Mouse (Mus musculus) CH12.LX (cell line): ENCODE measurements around the gene Ush2a. TPM values are rescaled to one million over a fixed set of nuclear protein-coding genes. Genes with fewer than 3 reads are reported as not detected.

ENCODE experiments used
- DNase-seq: peaks from one replicate; pipeline ENCODE4 v3.0.0-alpha.2; 2013; ENCODE audit errors: extremely low read depth
- H3K27ac ChIP-seq: 2 replicates; pipeline ENCODE4 v1.5.1; 2012; ENCODE audit warnings: low read depth, mild to moderate bottlenecking, control low read depth, moderate library complexity; ENCODE audit not compliant: insufficient read depth
- H3K27me3 ChIP-seq: replicated peaks from 2 replicates; pipeline ENCODE3; 2012; ENCODE audit warnings: inconsistent platforms
- H3K36me3 ChIP-seq, 2 experiments: replicated peaks in 1 of 2; 2 replicates each; pipeline versions ENCODE3 to v1.6.1; 2012; ENCODE audit warnings: inconsistent platforms in 1 of 2, low read length in 1 of 2, mild to moderate bottlenecking in 1 of 2, mixed read lengths in 1 of 2, moderate library complexity in 1 of 2; ENCODE audit not compliant: control insufficient read depth in 1 of 2, insufficient read depth in 1 of 2
- H3K4me1 ChIP-seq, 2 experiments: 2 replicates each; pipeline ENCODE4 v1.6.1; 2012; ENCODE audit warnings: inconsistent platforms in 1 of 2, moderate library complexity in 1 of 2; ENCODE audit not compliant: insufficient read depth in 2 of 2, control insufficient read depth in 1 of 2
- H3K4me2 ChIP-seq: 2 replicates; pipeline ENCODE4 v1.6.1; 2012; ENCODE audit warnings: low read depth, mild to moderate bottlenecking, control low read depth; ENCODE audit not compliant: poor library complexity, insufficient read depth, severe bottlenecking
- H3K4me3 ChIP-seq, 3 experiments: fragments of 150-350 bp in 1 of 3; sonication (generic) in 1 of 3; replicated peaks in 1 of 3; 2 replicates each; pipeline versions ENCODE3 to v1.5.1; 2011 to 2012; ENCODE audit warnings: low read depth in 2 of 3, low read length in 2 of 3, mild to moderate bottlenecking in 2 of 3, moderate library complexity in 2 of 3, control low read depth in 1 of 3, improper control_type of control experiment in 1 of 3, inconsistent platforms in 1 of 3, mixed read lengths in 1 of 3; ENCODE audit not compliant: poor library complexity in 1 of 3
- H3K79me2 ChIP-seq: replicated peaks from 2 replicates; pipeline ENCODE4 v1.6.1; 2012; ENCODE audit warnings: mild to moderate bottlenecking, moderate library complexity; ENCODE audit not compliant: control insufficient read depth, poor library complexity, insufficient read depth, severe bottlenecking; ENCODE audit errors: extremely low read depth
- H3K9ac ChIP-seq: 2 replicates; pipeline ENCODE4 v1.6.1; 2012; ENCODE audit warnings: low read depth, mild to moderate bottlenecking, control low read depth, moderate library complexity; ENCODE audit not compliant: insufficient read depth
- H3K9me3 ChIP-seq: replicated peaks from 2 replicates; pipeline ENCODE3; 2012; ENCODE audit warnings: low read length, inconsistent platforms, mixed read lengths
- CHD1 ChIP-seq: IDR thresholded peaks from 2 replicates; pipeline ENCODE4 v1.6.1; 2012; ENCODE audit warnings: low read depth, low read length, improper control_type of control experiment, inconsistent platforms
- CHD2 ChIP-seq: IDR thresholded peaks from 2 replicates; pipeline ENCODE4 v1.6.1; 2011; ENCODE audit warnings: low read length, improper control_type of control experiment
- ELF1 ChIP-seq: IDR thresholded peaks from 2 replicates; pipeline ENCODE4 v1.6.1; 2014; ENCODE audit warnings: low read depth, mild to moderate bottlenecking, inconsistent platforms, low read length, improper control_type of control experiment
- EP300 ChIP-seq: IDR thresholded peaks from 2 replicates; pipeline ENCODE4 v1.6.1; 2011; ENCODE audit warnings: low read length, improper control_type of control experiment
- GABPA ChIP-seq: IDR thresholded peaks from 2 replicates; pipeline ENCODE4 v1.6.1; 2012; ENCODE audit warnings: low read depth, low read length, improper control_type of control experiment, inconsistent platforms; ENCODE audit not compliant: insufficient replicate concordance
- HCFC1 ChIP-seq: IDR thresholded peaks from 2 replicates; pipeline ENCODE4 v1.6.1; 2012; ENCODE audit warnings: low read depth, mild to moderate bottlenecking, inconsistent platforms, low read length, improper control_type of control experiment
- JUND ChIP-seq: conservative IDR thresholded peaks from 2 replicates; pipeline ENCODE4 v1.6.1; 2011; ENCODE audit warnings: low read depth, low read length, improper control_type of control experiment
- MAFK ChIP-seq: IDR thresholded peaks from 2 replicates; pipeline ENCODE4 v1.6.1; 2011; ENCODE audit warnings: low read length, improper control_type of control experiment; ENCODE audit not compliant: insufficient replicate concordance
- MAX ChIP-seq: IDR thresholded peaks from 2 replicates; pipeline ENCODE4 v1.6.1; 2011; ENCODE audit warnings: low read length, improper control_type of control experiment
- MEF2A ChIP-seq: IDR thresholded peaks from 2 replicates; pipeline ENCODE4 v1.6.1; 2014; ENCODE audit warnings: low read depth, mild to moderate bottlenecking, inconsistent platforms, low read length, improper control_type of control experiment, borderline replicate concordance
- MYC ChIP-seq: IDR thresholded peaks from 2 replicates; pipeline ENCODE4 v1.6.1; 2011; ENCODE audit warnings: low read depth, mild to moderate bottlenecking, improper control_type of control experiment, low read length
- PAX5 ChIP-seq: IDR thresholded peaks from 2 replicates; pipeline ENCODE4 v1.6.1; 2012; ENCODE audit warnings: low read length, inconsistent platforms, mixed read lengths
- POLR2A ChIP-seq: IDR thresholded peaks from 2 replicates; pipeline ENCODE4 v1.6.1; 2011; ENCODE audit warnings: low read depth, mild to moderate bottlenecking, improper control_type of control experiment, low read length
- RCOR1 ChIP-seq: conservative IDR thresholded peaks from 2 replicates; pipeline ENCODE4 v1.6.1; 2012; ENCODE audit warnings: low read depth, mild to moderate bottlenecking, inconsistent platforms, low read length, improper control_type of control experiment
- UBTF ChIP-seq: IDR thresholded peaks from 2 replicates; pipeline ENCODE4 v1.6.1; 2012; ENCODE audit warnings: low read depth, mild to moderate bottlenecking, inconsistent platforms, low read length, improper control_type of control experiment, moderate library complexity
- USF2 ChIP-seq: conservative IDR thresholded peaks from 2 replicates; pipeline ENCODE4 v1.6.1; 2011; ENCODE audit warnings: low read depth, low read length, improper control_type of control experiment
- dilution Hi-C: fragments of 300-500 bp; cut with MboI; formaldehyde crosslinking; loops from 2 replicates; pipeline ENCODE4 v1.14.3; 2020; ENCODE audit warnings: low sequenced_read_pairs; ENCODE audit not compliant: extremely low pct_unique_long_range_greater_than_20kb, extremely low pct_ligation_motif_present
- in situ Hi-C: fragments of 300-500 bp; cut with MboI; formaldehyde crosslinking; loops from 3 replicates; pipeline ENCODE4 v1.14.3; 2019; ENCODE audit warnings: low sequenced_read_pairs, low pct_ligation_motif_present, low pct_unique_long_range_greater_than_20kb, mixed read lengths
- polyA plus RNA-seq: library from polyadenylated mRNA; unstranded; fragments of >175 nt; gene quantifications from 2 replicates; pipeline ENCODE4 v1.2.1, GENCODE M21; 2012; ENCODE audit warnings: low read depth; ENCODE audit not compliant: insufficient read length
- total RNA-seq, 2 experiments: library from RNA; depleted of rRNA; stranded (reverse); fragments of 300-350 nt in 1 of 2; fragments of >200 nt in 1 of 2; gene quantifications; 2 replicates each; pipeline ENCODE4 v1.2.3; 2012 to 2014

The Ush2a gene
- total and polyA plus RNA-seq, 3 experiments = not detected

- Histone ChIP-seq H3K4me1 (no peaks in the 10 kb centered on the region), H3K27me3 (no peaks in the 10 kb centered on the region), H3K36me3 (no peaks in the 10 kb centered on the region), H3K79me2 (no peaks in the 10 kb centered on the region), H3K9me3 (peaks cover 69% of the 10 kb centered on the region), H3K4me3 (no peak overlapping the region), H3K9ac (no peak overlapping the region), H3K27ac (no peak overlapping the region), H3K4me2 (no peak overlapping the region)
- in situ Hi-C loops (no loop called here), dilution Hi-C loops (no loop called here)
- no peak for DNase-seq
- no peak for TF ChIP-seq MEF2A
- no peak for TF ChIP-seq USF2
- TF ChIP-seq JUND = no peak
- no peak for TF ChIP-seq PAX5
- TF ChIP-seq HCFC1 = no peak
- TF ChIP-seq EP300 = no peak
- TF ChIP-seq UBTF = no peak
- TF ChIP-seq CHD1 = no peak
- no peak for TF ChIP-seq MAFK
- TF ChIP-seq CHD2 = no peak
- no peak for TF ChIP-seq POLR2A
These were observed 306.6 kb downstream of the Ush2a start for GRCm38 (mm10) chr1:188568295-188568961.

- no peaks in the 10 kb centered on the region for H3K79me2 ChIP-seq
- no peaks in the 10 kb centered on the region for H3K36me3 ChIP-seq
- no peak overlapping the region for H3K27ac ChIP-seq
- no peak overlapping the region for H3K9ac ChIP-seq
- in situ Hi-C loops = no loop called here
- no peaks in the 10 kb centered on the region for H3K4me1 ChIP-seq
- H3K27me3 ChIP-seq = no peaks in the 10 kb centered on the region
- dilution Hi-C loops = no loop called here
- TF ChIP-seq ELF1 = no peak
- no peak for TF ChIP-seq UBTF
- no peak for TF ChIP-seq MAX
- TF ChIP-seq GABPA = no peak
- TF ChIP-seq, all 38 proteins: peak for 0
- no peak for DNase-seq
- H3K9me3 ChIP-seq = peaks cover 72% of the 10 kb centered on the region
- H3K4me3 ChIP-seq = no peak overlapping the region
- no peak overlapping the region for H3K4me2 ChIP-seq
These were observed 314.5 kb downstream of the Ush2a start for GRCm38 (mm10) chr1:188576246-188576747.

GRCm38 (mm10) chr1:188577376-188577775 lies 315.6 kb downstream of the Ush2a start:
- H3K4me3 ChIP-seq = no peak overlapping the region
- no peak overlapping the region for H3K4me2 ChIP-seq
- no peaks in the 10 kb centered on the region for H3K79me2 ChIP-seq
- no peaks in the 10 kb centered on the region for H3K36me3 ChIP-seq
- no peak for DNase-seq
- dilution Hi-C loops = no loop called here
- in situ Hi-C loops = no loop called here
- no peak overlapping the region for H3K27ac ChIP-seq
- H3K9me3 ChIP-seq = peaks cover 76% of the 10 kb centered on the region
- no peak for TF ChIP-seq MEF2A
- TF ChIP-seq HCFC1 = no peak
- TF ChIP-seq EP300 = no peak
- no peak for TF ChIP-seq RCOR1
- TF ChIP-seq MYC = no peak
- no peak for TF ChIP-seq CHD2
- TF ChIP-seq, all 38 proteins: peak for 0
- Histone ChIP-seq H3K27me3 (no peaks in the 10 kb centered on the region), H3K4me1 (no peaks in the 10 kb centered on the region), H3K9ac (no peak overlapping the region)
